Mouse (Mus musculus): ENCODE results near the gene DXBay18. TPM values are rescaled to one million over a fixed set of nuclear protein-coding genes. Genes with fewer than 3 reads are reported as not detected.

DXBay18 gene
- polyA plus RNA-seq, 1 experiment from 2014 or later: not detected

Other genes starting within 250 kb of the DXBay18 start
- gene Cetn2, start 231.0 kb downstream of the DXBay18 start, polyA plus RNA-seq (2015; fragmentation: Nextera tagmentation; extraction: Ambion mirVana): 91.4 and 91.5 TPM in 2 replicates
- 18.4 and 18.9 TPM in 2 replicates for gene Nsdhl, start 230.9 kb downstream of the DXBay18 start, polyA plus RNA-seq (2015; fragmentation: Nextera tagmentation; extraction: Ambion mirVana)
- 8.7 and 10.1 TPM in 2 replicates for gene Zfp185, start 162.1 kb downstream of the DXBay18 start, polyA plus RNA-seq (2015; fragmentation: Nextera tagmentation; extraction: Ambion mirVana)
- gene Pnma5, start 112.3 kb downstream of the DXBay18 start, polyA plus RNA-seq (2015; fragmentation: Nextera tagmentation; extraction: Ambion mirVana): not detected in 2 replicates
- gene Pnma3, start 84.7 kb downstream of the DXBay18 start, polyA plus RNA-seq (2015; fragmentation: Nextera tagmentation; extraction: Ambion mirVana): 0.10 and 0.15 TPM in 2 replicates
- 1.6 and 2.7 TPM in 2 replicates for gene Xlr4a, start 67.0 kb downstream of the DXBay18 start, polyA plus RNA-seq (2015; fragmentation: Nextera tagmentation; extraction: Ambion mirVana)
- gene Xlr3a, start 52.4 kb downstream of the DXBay18 start, polyA plus RNA-seq (2015; fragmentation: Nextera tagmentation; extraction: Ambion mirVana): 2.4 and 4.6 TPM in 2 replicates
- gene Gm14685, start 32.4 kb downstream of the DXBay18 start, polyA plus RNA-seq (2015; fragmentation: Nextera tagmentation; extraction: Ambion mirVana): not detected in 2 replicates
- not detected in 2 replicates for gene Xlr5b, start 654 bp downstream of the DXBay18 start, polyA plus RNA-seq (2015; fragmentation: Nextera tagmentation; extraction: Ambion mirVana)
- gene Spin2d, start 27.5 kb upstream of the DXBay18 start, polyA plus RNA-seq (2015; fragmentation: Nextera tagmentation; extraction: Ambion mirVana): not detected in 2 replicates
- gene Xlr3b, start 42.8 kb upstream of the DXBay18 start, polyA plus RNA-seq (2015; fragmentation: Nextera tagmentation; extraction: Ambion mirVana): 8.4 and 10.6 TPM in 2 replicates
- gene Xlr4b, start 64.9 kb upstream of the DXBay18 start, polyA plus RNA-seq (2015; fragmentation: Nextera tagmentation; extraction: Ambion mirVana): 0.65 and 1.3 TPM in 2 replicates
- gene F8a, start 78.8 kb upstream of the DXBay18 start, polyA plus RNA-seq (2015; fragmentation: Nextera tagmentation; extraction: Ambion mirVana): 10.5 TPM in 2 replicates
- gene Xlr4c, start 93.7 kb upstream of the DXBay18 start, polyA plus RNA-seq (2015; fragmentation: Nextera tagmentation; extraction: Ambion mirVana): 0.24 and 0.83 TPM in 2 replicates
- not detected in 2 replicates for gene Xlr3c, start 115.9 kb upstream of the DXBay18 start, polyA plus RNA-seq (2015; fragmentation: Nextera tagmentation; extraction: Ambion mirVana)
- gene Xlr5a, start 143.5 kb upstream of the DXBay18 start, polyA plus RNA-seq (2015; fragmentation: Nextera tagmentation; extraction: Ambion mirVana): 0.24 TPM in 1 of 2 replicates, not detected in the other
- gene Xlr5c, start 143.5 kb upstream of the DXBay18 start, polyA plus RNA-seq (2015; fragmentation: Nextera tagmentation; extraction: Ambion mirVana): not detected in 2 replicates
- not detected in 2 replicates for gene Gm45015, start 187.4 kb upstream of the DXBay18 start, polyA plus RNA-seq (2015; fragmentation: Nextera tagmentation; extraction: Ambion mirVana)
- 12.9 and 13.8 TPM in 2 replicates for gene Zfp275, start 193.2 kb upstream of the DXBay18 start, polyA plus RNA-seq (2015; fragmentation: Nextera tagmentation; extraction: Ambion mirVana)
- gene Gm18336, start 249.3 kb upstream of the DXBay18 start, polyA plus RNA-seq (2015; fragmentation: Nextera tagmentation; extraction: Ambion mirVana): not detected in 2 replicates